ENCODE assay signal across 8 mouse cellular contexts in genomic region chr4:83302887-83303827, GRCm38 (mm10). TPM values are rescaled to one million over a fixed set of nuclear protein-coding genes. Genes with fewer than 3 reads are reported as not detected.
DNase-seq lines count a peak whose midpoint lies in the region; ATAC-seq and TF ChIP-seq lines count a peak whose summit lies in the region.

No protein-coding gene starts in this region.

- H3K9me3 ChIP-seq in intestine, postnatal 0 days (ENCODE audit: control insufficient read depth), result no peaks in the 10 kb centered on the region
- no peaks in the 10 kb centered on the region for H3K9me3 ChIP-seq in midbrain, embryonic 11.5 days (ENCODE audit: control insufficient read depth, low read length)

- 0 out of 2 replicates have a peak overlapping the region, but pooled peaks have one; percentile 7 for H3K4me3 ChIP-seq in intestine, postnatal 0 days (ENCODE audit: low read depth, low read length)
- no peak overlapping the region for H3K4me3 ChIP-seq in midbrain, embryonic 11.5 days (ENCODE audit: low read depth, low read length)
- H3K4me3 ChIP-seq in small intestine, adult 2 months (ENCODE audit: low read depth, low read length), result no peak overlapping the region

- TF ChIP-seq CTCF in intestine, postnatal 0 days (IDR thresholded peaks at IDR 0.05; ENCODE audit: low read depth), result peak; percentile 83
- peak; percentile 47; the same call in 1 of the 2 replicates for TF ChIP-seq CTCF in small intestine, adult 2 months (IDR thresholded peaks at IDR 0.05; ENCODE audit: extremely low read depth, insufficient read length, insufficient replicate concordance, low read depth, low read length)

- peak overlapping the region; percentile 50 for H3K4me2 ChIP-seq in intestine, postnatal 0 days (replicated peaks; ENCODE audit: low read depth)
- no peak overlapping the region for H3K4me2 ChIP-seq in midbrain, embryonic 11.5 days

- H3K4me1 ChIP-seq in intestine, postnatal 0 days (replicated peaks; ENCODE audit: control insufficient read depth, insufficient read depth, low read length), result no peaks in the 10 kb centered on the region
- no peaks in the 10 kb centered on the region for H3K4me1 ChIP-seq in midbrain, embryonic 11.5 days (ENCODE audit: control insufficient read depth, insufficient read depth, low read length)
- peaks cover 20% of the 10 kb centered on the region for H3K4me1 ChIP-seq in small intestine, adult 2 months (ENCODE audit: control insufficient read depth, insufficient read depth, insufficient read length, low read length)

- H3K9ac ChIP-seq in intestine, postnatal 0 days (ENCODE audit: low read depth, low read length), result no peak overlapping the region
- no peak overlapping the region for H3K9ac ChIP-seq in midbrain, embryonic 11.5 days (ENCODE audit: low read length)

- peak; percentile 89 for DNase-seq in 416B (ENCODE audit: low read depth)
- DNase-seq in adrenal gland, adult 18-20 months (ENCODE audit: low spot score in 2 of 2), result peak; percentile 50 to 59
- DNase-seq in embryo, embryonic 10.5 days (ENCODE audit: low spot score), result peak; percentile 93
- peak; percentile 42 for DNase-seq in gastrocnemius, postnatal 25 days
- peak; percentile 78 to 91 for DNase-seq in left cerebral cortex, postnatal 25 days (ENCODE audit: low spot score in 2 of 2)
- peak; percentile 97 for DNase-seq in midbrain, embryonic 11.5 days (ENCODE audit: low spot score, missing footprints)

- ATAC-seq in intestine, postnatal 0 days, result peak; percentile 41; the same call in 1 of the 2 replicates
- ATAC-seq in midbrain, embryonic 11.5 days (ENCODE audit: low FRiP score), result peak; percentile 38; the same call in 1 of the 2 replicates

- WGBS in intestine, postnatal 0 days, result 35% methylated on average over 13 of the region's 13 CpGs
- 40% methylated on average over 13 of the region's 13 CpGs for WGBS in midbrain, embryonic 11.5 days
- 22% methylated on average over 13 of the region's 13 CpGs for WGBS in small intestine, adult 2 months

- no peaks in the 10 kb centered on the region for H3K36me3 ChIP-seq in intestine, postnatal 0 days (ENCODE audit: control insufficient read depth, insufficient read depth)
- no peaks in the 10 kb centered on the region for H3K36me3 ChIP-seq in midbrain, embryonic 11.5 days (ENCODE audit: control insufficient read depth, insufficient read depth, low read length)
- H3K36me3 ChIP-seq in small intestine, adult 2 months (ENCODE audit: control insufficient read depth, insufficient read depth, low read length), result no peaks in the 10 kb centered on the region

- no peaks in the 10 kb centered on the region for H3K27me3 ChIP-seq in intestine, postnatal 0 days (replicated peaks; ENCODE audit: control insufficient read depth, insufficient read depth, low read length)
- no peaks in the 10 kb centered on the region for H3K27me3 ChIP-seq in midbrain, embryonic 11.5 days (ENCODE audit: control insufficient read depth, insufficient read depth, low read length)
- no peaks in the 10 kb centered on the region for H3K27me3 ChIP-seq in small intestine, adult 2 months (ENCODE audit: control insufficient read depth, insufficient read depth, low read length)

- intact Hi-C loops in left cerebral cortex, postnatal 25 days (cut with DNase I), result loop anchor here (2.0 kb wide), 2 partner anchors 22 to 108 kb away; partner anchors contain the start of gene Ttc39b

- no peak overlapping the region for H3K27ac ChIP-seq in intestine, postnatal 0 days (ENCODE audit: low read depth, low read length)
- H3K27ac ChIP-seq in midbrain, embryonic 11.5 days (ENCODE audit: low read depth, low read length), result no peak overlapping the region
- no peak overlapping the region for H3K27ac ChIP-seq in small intestine, adult 2 months (ENCODE audit: insufficient read depth, low read depth, low read length)

- TF ChIP-seq POLR2A in small intestine, adult 2 months (IDR thresholded peaks at IDR 0.05; ENCODE audit: low read depth, low read length), result no peak

RNA-seq across cellular contexts. Expression of gene Ttc39b, which starts 20.9 kb away (rescaled TPM):
- total RNA-seq in adrenal gland, adult 18-20 months (2021), result 10 to 100 TPM; 16.4 to 18.3 TPM
- 1 to 10 TPM; 3.7 to 5.8 TPM for total RNA-seq in gastrocnemius, postnatal 25 days (2021)
- polyA plus RNA-seq in intestine, postnatal 0 days (2015; fragmentation: Nextera tagmentation; extraction: Ambion mirVana), result 2.7 and 2.9 TPM in 2 replicates
- total RNA-seq in left cerebral cortex, postnatal 25 days (2021), result 10 to 100 TPM; 61.7 to 66.5 TPM
- 1.9 and 2.1 TPM in 2 replicates for polyA plus RNA-seq in midbrain, embryonic 11.5 days (2014; fragmentation: Nextera tagmentation; extraction: Ambion mirVana)
- polyA plus RNA-seq in small intestine, adult 2 months (2012; rRNA removed), result 1.4 and 1.9 TPM in 2 replicates

Comparison
In these comparisons a context has a peak if more than half of its experiments do, and no peak if none do; other contexts are left out.
1. DNase-seq: peak in every context shown above with its lines; median percentile 97 in midbrain, embryonic 11.5 days; 93 in embryo, embryonic 10.5 days; 89 in 416B; 84 in left cerebral cortex, postnatal 25 days; 54 in adrenal gland, adult 18-20 months; 42 in gastrocnemius, postnatal 25 days.